Mouse (Mus musculus): Measurements from ENCODE around the gene E2f7. TPM values are rescaled to one million over a fixed set of nuclear protein-coding genes. Genes with fewer than 3 reads are reported as not detected.

E2f7 gene
- total and polyA plus RNA-seq, 3 experiments, result 4.2 to 26.4 (median 16.2) TPM

GRCm38 (mm10) chr10:110744120-110744519 is 1.1 kb upstream of the E2f7 start:
- H3K79me2 ChIP-seq (ENCODE audit: control insufficient read depth, insufficient read depth, low read length, poor library complexity), result peaks cover 6% of the 10 kb centered on the region; the same call in 1 of the 2 replicates
- no peaks in the 10 kb centered on the region for H3K9me3 ChIP-seq (replicated peaks; ENCODE audit: insufficient read depth, low read length)
- peaks cover 6 to 7% of the 10 kb centered on the region in 2 experiments; a peak in 3 of 4 replicates for H3K4me1 ChIP-seq (ENCODE audit: control insufficient read depth in 1 of 2, insufficient read depth in 2 of 2, low read length in 2 of 2)
- H3K9ac ChIP-seq (ENCODE audit: control insufficient read depth, low read depth, low read length, poor library complexity, severe bottlenecking), result no peak overlapping the region
- H3K36me3 ChIP-seq (ENCODE audit: control insufficient read depth in 1 of 2, insufficient read depth in 2 of 2, low read length in 2 of 2), result peaks cover 1 to 5% of the 10 kb centered on the region in 2 experiments; a peak in 1 of 4 replicates
- peaks cover 5 to 14% of the 10 kb centered on the region in 2 experiments for H3K27me3 ChIP-seq (ENCODE audit: control insufficient read depth in 1 of 2, insufficient read depth in 2 of 2, low read length in 2 of 2)
- H3K27ac ChIP-seq (ENCODE audit: control insufficient read depth, low read depth, low read length), result no peak overlapping the region
- no peak overlapping the region for H3K4me3 ChIP-seq (ENCODE audit: control insufficient read depth in 1 of 2, insufficient read depth in 1 of 2, low read depth in 2 of 2, low read length in 2 of 2)
- peak; percentile 7 for DNase-seq (ENCODE audit: low read depth, low spot score)
- TF ChIP-seq JUND (IDR thresholded peaks at IDR 0.05; ENCODE audit: low read depth, low read length) (no peak), TCF12 (IDR thresholded peaks at IDR 0.05; ENCODE audit: low read depth, low read length) (no peak), MYC (IDR thresholded peaks at IDR 0.05; ENCODE audit: low read depth, low read length) (no peak), TAL1 (IDR thresholded peaks at IDR 0.05; ENCODE audit: low read length) (no peak), NELFE (IDR thresholded peaks at IDR 0.05; ENCODE audit: low read depth, low read length) (no peak), EP300 (IDR thresholded peaks at IDR 0.05; ENCODE audit: low read depth in 1 of 2, low read length in 2 of 2) (no peak), CHD2 (IDR thresholded peaks at IDR 0.05; ENCODE audit: low read length) (no peak), ZMIZ1 (IDR thresholded peaks at IDR 0.05; ENCODE audit: low read depth, low read length) (no peak), POLR2A (IDR thresholded peaks at IDR 0.05; ENCODE audit: control insufficient read depth in 1 of 2, insufficient read depth in 1 of 2, low read depth in 1 of 2, low read length in 2 of 2, poor library complexity in 1 of 2) (no peak), BHLHE40 (IDR thresholded peaks at IDR 0.05; ENCODE audit: borderline replicate concordance, low read depth, low read length) (no peak), KAT2A (conservative IDR thresholded peaks at IDR 0.05; ENCODE audit: low read depth, low read length) (no peak), RCOR1 (IDR thresholded peaks at IDR 0.05; ENCODE audit: low read depth, low read length) (no peak), MAFK (IDR thresholded peaks at IDR 0.05; ENCODE audit: borderline replicate concordance, low read depth, low read length) (no peak), ELF1 (IDR thresholded peaks at IDR 0.05; ENCODE audit: low read depth, low read length) (no peak), MAZ (IDR thresholded peaks at IDR 0.05; ENCODE audit: low read depth, low read length) (no peak), POLR2AphosphoS5 (IDR thresholded peaks at IDR 0.05; ENCODE audit: borderline replicate concordance, low read depth, low read length) (no peak), POLR2AphosphoS2 (IDR thresholded peaks at IDR 0.05; ENCODE audit: low read length) (no peak), USF1 (IDR thresholded peaks at IDR 0.05; ENCODE audit: low read depth, low read length) (no peak)

GRCm38 (mm10) chr10:110745640-110746032 is 397 bp downstream of the E2f7 start:
- Histone ChIP-seq H3K9me3 (replicated peaks; ENCODE audit: insufficient read depth, low read length) (no peaks in the 10 kb centered on the region), H3K4me3 (ENCODE audit: control insufficient read depth in 1 of 2, insufficient read depth in 1 of 2, low read depth in 2 of 2, low read length in 2 of 2) (peak overlapping the region; percentile 84 to 85)

More at GRCm38 (mm10) chr10:110745640-110746032, 397 bp downstream of the E2f7 start:
- peaks cover 3 to 5% of the 10 kb centered on the region in 2 experiments for H3K27me3 ChIP-seq (ENCODE audit: control insufficient read depth in 1 of 2, insufficient read depth in 2 of 2, low read length in 2 of 2)
- peaks cover 6 to 7% of the 10 kb centered on the region in 2 experiments; a peak in 3 of 4 replicates for H3K4me1 ChIP-seq (ENCODE audit: control insufficient read depth in 1 of 2, insufficient read depth in 2 of 2, low read length in 2 of 2)
- H3K9ac ChIP-seq (ENCODE audit: control insufficient read depth, low read depth, low read length, poor library complexity, severe bottlenecking), result peak overlapping the region; percentile 86
- no peak for TF ChIP-seq POLR2AphosphoS5 (IDR thresholded peaks at IDR 0.05; ENCODE audit: borderline replicate concordance, low read depth, low read length)
- TF ChIP-seq POLR2A (IDR thresholded peaks at IDR 0.05; ENCODE audit: control insufficient read depth in 1 of 2, insufficient read depth in 1 of 2, low read depth in 1 of 2, low read length in 2 of 2, poor library complexity in 1 of 2), result no peak
- no peak for TF ChIP-seq CTCF (IDR thresholded peaks at IDR 0.05 in 2 of 3, conservative IDR thresholded peaks at IDR 0.05 in 1 of 3; ENCODE audit: control insufficient read depth in 1 of 3, insufficient read depth in 1 of 3, low read depth in 2 of 3, low read length in 3 of 3, poor library complexity in 1 of 3, severe bottlenecking in 1 of 3)
- TF ChIP-seq NRF1 (IDR thresholded peaks at IDR 0.05; ENCODE audit: insufficient read depth, low read depth, low read length, poor library complexity, severe bottlenecking), result no peak
- TF ChIP-seq MAZ (IDR thresholded peaks at IDR 0.05; ENCODE audit: low read depth, low read length), result 0 out of 2 replicates have a peak, but pooled peaks have one; percentile 0
- TF ChIP-seq ZKSCAN1 (IDR thresholded peaks at IDR 0.05; ENCODE audit: low read depth, low read length), result no peak
- no peak for TF ChIP-seq RCOR1 (IDR thresholded peaks at IDR 0.05; ENCODE audit: low read depth, low read length)
- H3K27ac ChIP-seq (ENCODE audit: control insufficient read depth, low read depth, low read length), result peak overlapping the region; percentile 49
- DNase-seq (ENCODE audit: low read depth, low spot score), result peak; percentile 59
- H3K79me2 ChIP-seq (ENCODE audit: control insufficient read depth, insufficient read depth, low read length, poor library complexity), result peaks cover 6% of the 10 kb centered on the region; the same call in 1 of the 2 replicates
- peaks cover 1 to 5% of the 10 kb centered on the region in 2 experiments; a peak in 1 of 4 replicates for H3K36me3 ChIP-seq (ENCODE audit: control insufficient read depth in 1 of 2, insufficient read depth in 2 of 2, low read length in 2 of 2)
